Mouse (Mus musculus) Muller cell, postnatal 12 days (primary cell): ENCODE data around the gene Sgtb.

Experiments
- DNase-seq: peaks from one replicate; pipeline ENCODE4 v3.0.0-alpha.2; 2015; ENCODE audit errors: inconsistent ontology term

Sgtb gene

DNA sequence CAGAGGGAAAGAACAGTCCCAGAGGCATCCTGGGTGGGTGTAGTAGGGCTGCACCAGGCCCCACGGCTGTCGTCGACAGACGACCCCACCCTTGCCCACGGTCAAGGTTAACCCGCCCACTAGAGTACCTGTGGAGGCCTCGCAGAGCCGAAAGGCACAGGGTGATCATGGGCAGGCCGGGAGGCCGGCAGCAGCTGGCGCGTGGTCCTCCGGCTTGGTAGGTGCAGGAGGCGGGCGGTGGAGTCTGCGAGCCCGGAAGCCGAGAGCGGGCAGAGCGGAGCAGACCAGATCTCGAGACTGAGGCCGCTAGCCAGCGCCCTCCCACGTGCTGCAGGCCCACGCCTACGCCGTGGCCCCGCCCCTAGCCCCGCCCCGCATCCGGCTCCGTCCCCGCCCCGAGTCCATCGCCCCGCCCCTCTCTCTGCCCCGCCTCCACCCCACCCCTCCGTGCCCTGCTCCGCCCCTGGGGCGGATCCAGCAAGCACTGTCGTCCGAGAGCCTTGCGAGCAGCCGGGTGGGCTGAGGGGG, at the start of gene Sgtb, which contains the start of gene Nln:
Gene Sgtb, plus strand, starts transcription at position 454 of the 528 bp plus-strand sequence.
Gene Nln, minus strand, starts transcription at position 327 of the 528 bp plus-strand sequence.
- DNase-seq = peak; percentile 93

DNA sequence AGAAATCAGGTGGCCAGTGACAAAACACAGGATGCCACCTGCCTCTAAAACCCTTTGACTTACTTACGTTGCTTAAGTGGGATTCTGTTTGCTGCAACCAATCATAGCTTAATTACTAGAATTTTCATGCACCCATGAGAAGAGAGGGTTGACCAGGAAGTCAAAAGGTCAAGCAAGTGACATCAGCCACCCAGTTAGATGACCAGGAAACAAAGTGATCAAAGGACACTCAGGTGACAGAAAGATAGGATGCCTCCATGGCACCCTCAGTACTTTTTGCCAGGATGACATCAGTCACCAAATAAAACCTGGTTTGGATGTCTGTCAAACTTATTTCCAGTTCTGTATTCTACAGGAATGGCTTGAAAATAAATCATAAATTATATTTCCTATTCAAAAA, 49.3 kb upstream of the Sgtb start:
- DNase-seq = no peak

DNA sequence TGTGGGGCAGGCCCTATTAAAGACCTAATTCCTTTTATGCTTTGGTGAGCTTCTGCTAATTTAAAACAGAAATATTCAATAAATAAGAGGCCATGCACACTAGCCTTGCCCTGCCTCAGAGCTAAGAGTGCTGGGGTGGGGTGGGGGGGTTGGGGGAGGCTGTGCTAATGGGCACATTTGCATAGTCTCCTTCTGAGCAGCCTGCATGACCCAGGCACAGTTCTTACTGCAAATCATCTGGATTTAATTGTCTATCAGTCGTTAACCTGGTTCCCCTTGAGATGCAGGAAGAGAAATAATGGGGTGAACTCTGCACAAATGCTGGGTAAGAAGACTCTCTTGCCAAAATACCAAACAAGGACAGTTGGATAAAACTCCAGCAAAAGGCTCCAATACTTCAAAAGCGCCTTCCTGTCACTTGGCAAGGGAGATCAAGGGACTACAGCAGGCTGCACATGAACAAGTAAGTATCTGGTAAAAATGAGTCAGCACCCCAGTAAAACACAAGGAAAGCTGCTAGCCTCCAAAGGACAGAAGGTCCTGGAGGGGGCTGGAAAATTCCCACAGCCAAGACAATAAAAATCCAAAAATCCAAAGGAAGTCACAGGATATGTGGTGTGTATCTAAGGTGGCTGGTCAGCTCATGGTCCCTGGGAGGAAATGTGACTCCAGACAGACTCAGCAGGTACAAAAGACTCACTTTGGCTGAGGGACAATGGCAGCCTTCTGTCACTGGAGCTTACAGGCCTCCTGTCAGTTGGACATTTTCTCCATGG, 47.4 kb upstream of the Sgtb start:
- DNase-seq = peak; percentile 87

DNA sequence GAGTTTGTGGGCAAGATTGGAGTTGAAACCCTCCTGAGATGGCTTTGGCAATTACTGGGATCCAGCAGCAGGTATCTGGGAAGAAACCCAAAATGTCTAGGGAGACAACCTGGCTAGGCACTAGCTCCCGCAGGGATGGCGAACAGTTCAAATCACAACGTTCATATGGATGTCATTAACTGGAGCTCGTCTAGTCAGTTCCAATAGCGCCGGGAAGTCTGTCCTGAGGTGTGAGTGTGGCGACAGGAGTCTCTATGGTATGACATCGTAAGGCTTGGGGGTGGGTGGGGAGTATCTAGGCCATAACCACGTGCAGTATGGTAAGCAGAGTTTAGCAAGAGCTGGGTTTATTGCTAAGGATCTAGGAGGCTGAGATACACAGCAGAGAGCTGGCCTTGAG, 46.5 kb upstream of the Sgtb start:
- no peak for DNase-seq

DNA sequence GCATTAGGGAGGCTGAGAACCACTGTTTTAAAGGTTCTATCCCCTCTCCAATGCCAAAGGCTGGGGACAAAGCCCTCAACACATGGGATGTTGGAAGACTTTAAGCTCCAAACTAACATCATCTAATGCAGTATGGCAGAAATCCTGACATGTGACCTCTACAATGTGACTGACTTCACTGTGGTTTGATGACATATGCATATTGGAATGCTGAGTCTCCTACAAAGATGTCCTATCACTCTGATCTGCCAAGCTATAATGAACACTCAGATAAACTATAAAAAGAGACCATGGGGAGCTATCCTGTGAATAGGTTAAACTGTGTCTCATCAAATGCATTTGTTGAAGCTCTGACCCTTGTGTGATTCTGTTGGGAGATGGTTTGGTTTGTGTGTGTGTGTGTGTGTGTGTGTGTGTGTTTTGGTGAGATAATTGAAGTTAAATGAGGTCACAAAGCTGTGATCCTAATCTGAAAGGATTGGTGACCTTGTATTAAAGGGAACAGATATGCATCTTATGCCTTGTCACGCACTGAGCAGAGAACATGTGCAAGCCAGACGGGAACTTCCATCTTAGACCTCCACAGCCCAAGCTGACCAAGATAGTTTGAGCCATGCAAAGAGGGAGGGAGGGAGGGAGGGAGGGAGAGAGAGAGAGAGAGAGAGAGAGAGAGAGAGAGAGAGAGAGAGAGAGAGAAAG, 43.7 kb upstream of the Sgtb start:
- DNase-seq = peak; percentile 91

DNA sequence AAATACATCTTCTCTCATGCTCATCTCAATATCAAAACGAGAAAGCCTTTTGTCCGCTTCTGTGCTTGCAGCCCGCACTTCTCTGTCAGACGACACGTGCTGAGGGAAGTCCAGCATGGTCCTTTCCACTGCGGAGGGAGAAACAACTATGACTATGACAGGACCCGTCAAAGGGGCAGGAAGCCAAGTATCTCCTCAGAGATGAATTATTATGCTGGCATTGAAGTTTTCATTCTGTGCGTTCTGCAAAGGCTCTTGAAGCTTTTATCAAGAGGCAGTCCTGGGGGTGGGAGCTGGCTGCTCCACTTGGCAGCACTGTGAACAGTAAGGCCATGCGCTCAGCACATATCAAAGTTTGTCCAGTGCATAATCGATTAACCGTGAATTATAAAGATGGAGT, 40.3 kb upstream of the Sgtb start:
- no peak for DNase-seq

DNA sequence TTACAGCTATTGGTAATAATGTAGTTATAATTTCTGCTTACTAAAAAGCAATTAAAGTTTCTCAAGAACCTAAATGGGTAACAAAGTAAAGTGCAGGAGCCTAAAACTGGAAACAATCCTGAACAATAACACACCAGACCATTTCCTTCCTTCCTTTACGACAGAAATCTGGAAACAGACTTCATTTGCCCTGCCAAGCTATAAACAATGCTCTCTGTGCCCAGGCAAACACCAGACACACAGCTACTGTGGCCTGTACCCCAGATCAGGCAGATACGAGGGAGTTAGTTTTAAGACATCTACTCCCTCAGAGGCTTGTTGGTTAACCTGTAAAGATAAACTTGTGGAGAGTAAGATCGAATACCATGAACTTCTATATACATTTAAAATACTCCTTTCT, 38.8 kb upstream of the Sgtb start:
- DNase-seq = no peak

DNA sequence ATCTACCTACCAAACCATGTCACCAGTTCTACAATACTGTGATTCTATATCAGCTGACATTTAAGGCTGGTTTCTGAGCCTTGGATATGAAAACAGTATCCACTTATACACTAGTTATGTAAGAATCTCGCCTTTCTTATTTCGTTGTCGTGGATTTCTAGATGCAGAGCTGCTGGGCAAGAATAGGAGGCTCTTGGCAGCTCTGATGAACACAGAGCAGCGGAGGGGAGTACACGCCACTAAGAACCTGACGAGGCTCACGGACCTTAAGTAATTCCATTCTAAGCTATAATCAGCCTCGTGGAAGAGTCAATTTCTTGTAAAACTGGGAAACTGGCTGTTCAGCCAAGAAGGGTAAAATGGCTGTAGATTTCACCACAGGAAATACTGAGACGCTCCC, 37.2 kb upstream of the Sgtb start:
- DNase-seq = no peak

DNA sequence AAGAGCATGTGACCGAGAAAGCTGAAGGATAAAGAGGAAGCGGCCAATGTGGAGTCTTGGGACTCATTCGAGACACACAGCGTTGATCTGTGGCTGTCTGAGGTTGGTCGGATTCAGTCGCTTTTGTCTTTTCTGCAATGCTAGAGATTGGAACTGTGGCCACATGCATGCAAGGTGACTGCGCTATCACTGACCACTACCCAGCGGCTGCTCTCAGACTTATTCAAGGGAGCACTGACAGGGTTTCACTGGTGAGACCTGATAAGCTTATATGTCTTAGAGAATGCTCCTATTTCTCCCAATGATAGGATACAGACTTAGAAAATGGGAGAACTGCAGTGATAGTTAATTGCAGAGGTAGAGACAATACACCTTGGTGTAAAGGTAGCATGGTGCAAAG, 35.3 kb upstream of the Sgtb start:
- no peak for DNase-seq

DNA sequence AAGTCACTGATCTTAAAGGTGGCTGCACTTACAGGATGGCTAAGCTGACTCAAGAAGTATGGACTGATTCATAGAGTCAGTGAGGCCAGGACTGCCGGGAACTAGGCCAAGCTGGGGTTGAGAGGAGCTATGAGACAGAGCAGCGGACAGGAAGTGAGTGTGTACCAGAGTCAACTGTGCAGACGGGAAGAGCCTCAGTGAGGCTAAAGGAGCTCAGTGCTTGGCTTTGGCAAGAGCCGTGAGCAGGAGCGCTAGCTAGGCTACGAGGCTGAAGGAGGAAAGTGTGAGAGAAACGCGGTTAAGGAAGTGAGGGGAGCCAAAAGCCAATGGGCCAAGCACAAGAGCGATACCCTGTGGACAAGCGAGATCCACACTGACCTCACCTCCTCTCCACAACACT, 34.8 kb upstream of the Sgtb start:
- peak; percentile 26 for DNase-seq

DNA sequence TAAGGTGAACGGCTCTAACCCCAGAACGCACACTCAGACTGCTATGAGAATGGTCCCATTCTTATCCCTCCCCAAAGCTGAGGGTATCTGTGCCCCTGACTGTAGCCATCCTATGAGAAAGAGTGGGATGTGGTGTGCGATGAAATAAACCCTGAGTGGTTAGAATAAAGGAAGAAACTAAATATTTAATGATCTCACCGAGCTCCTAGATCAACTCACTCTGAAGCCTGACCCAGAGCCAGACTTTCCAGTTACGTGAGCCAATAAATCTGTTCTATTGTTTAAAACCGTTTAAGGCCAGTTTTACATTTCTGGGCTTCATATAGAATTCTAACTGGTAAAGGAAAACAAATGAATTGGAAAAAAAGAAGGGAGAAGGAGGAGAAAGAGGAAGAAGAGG, 32.5 kb upstream of the Sgtb start:
- no peak for DNase-seq

DNA sequence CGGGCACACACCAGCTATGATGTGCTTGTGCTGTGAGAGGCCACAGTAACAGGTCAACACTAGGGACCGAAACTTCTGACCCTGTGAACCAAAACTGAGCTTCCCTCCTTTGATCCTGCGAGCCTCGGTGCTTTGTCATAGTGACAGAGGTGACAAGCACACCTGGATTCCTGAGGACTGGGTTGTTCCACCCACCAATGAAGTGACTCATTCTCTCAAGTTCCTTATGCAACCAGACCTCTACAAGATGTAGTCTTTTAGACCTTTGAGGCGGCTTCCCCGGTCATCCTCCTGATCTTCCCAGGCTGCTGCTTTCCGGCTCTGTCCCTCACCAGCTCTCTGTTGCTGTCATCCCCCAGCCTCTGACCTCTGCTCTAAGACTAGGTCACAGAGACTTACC, 27.0 kb upstream of the Sgtb start:
- no peak for DNase-seq

DNA sequence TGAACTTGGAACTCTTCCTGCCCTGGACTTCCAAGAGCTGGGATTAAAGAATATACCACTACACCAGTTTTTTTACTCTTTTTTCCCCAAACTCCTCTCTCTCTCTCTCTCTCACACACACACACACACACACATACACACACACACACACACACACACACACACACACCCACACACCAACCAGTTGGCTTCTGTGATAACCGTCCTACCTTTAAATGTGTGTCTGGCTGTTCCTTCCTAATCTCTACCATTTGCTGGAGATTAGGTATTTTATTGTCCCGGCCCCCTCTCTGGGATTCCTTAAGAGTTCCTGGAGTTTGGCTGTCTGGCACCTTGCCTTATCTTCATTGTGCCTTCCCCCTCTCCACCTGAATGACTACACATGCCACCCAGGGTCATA, 24.9 kb upstream of the Sgtb start:
- DNase-seq = no peak

DNA sequence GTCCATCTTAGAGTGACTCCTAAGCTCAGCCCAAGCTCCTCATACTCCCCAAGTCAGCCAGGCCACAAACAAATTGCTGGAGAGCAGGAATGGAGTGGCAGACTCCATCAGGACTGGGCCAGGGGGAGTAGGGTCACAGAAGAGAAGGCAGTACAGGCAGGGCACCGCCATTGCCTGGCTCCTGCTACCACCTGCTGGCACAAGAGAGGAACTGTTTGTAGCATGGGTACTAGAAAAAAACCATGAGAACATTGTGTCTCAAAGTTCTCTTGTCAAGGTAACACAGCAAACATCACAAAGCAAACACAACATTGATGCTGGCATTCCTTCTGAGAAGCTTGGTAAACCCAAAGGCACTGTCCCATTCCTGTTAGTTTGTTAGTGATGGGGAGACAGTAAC, 20.2 kb upstream of the Sgtb start:
- peak; percentile 54 for DNase-seq

DNA sequence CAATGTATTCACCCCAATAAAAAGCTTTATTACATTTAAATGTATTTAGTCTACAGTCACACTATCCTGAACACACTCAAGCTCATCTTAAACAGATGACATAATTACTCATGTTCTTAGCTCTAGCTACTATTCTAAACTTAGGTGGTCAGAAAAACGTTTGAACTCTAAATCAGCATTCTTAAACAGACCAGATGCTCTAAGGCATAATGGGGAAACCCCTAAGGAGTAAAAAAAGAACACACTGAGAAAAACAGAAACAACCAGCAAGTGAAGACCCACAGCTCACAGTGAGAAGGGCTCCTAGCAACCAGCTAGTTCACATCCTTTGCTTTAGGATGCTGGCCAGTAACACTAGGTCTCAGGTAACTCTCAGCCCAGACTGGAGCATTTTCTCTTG, 17.8 kb upstream of the Sgtb start:
- no peak for DNase-seq

DNA sequence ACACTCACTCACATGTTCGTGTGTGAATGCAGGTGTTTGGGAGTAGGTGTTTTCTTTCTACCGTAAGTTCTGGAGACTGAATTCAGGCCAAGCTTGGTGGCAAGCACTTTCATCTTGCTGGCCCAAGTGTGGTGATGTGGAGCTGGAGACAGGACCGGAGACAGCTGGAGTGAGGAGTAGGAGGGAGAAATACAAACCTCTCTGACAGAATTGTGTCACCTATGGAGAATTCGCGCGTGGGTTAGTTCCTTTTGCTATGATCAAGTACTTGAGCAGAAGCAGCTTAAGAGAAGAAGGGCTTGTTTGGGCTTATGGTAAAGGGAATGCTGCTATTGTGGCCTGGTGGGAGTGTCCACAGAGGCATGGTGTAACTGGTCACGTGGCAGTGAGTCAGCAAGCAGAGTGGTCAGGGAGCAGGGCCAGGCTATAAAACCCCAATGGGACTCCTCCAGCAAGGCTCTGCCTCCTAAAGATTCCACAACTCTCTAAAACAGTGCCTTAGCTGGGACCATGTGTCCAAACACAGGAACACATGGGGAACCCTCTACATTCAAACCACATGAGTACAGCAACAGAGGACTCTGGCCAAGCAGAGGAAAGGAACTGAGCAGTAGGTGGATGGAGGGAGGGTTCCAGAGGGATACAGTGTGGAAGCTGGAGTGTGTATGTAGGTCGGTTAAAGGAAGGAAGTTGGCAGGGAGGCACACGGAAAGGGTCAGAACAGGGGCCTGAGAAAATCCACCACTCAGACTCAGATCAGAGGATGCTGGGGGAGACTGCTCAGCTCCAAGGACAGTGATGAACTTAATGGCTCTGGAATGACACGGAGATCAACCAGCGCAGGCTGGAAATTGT, 14.8 kb upstream of the Sgtb start:
- no peak for DNase-seq

DNA sequence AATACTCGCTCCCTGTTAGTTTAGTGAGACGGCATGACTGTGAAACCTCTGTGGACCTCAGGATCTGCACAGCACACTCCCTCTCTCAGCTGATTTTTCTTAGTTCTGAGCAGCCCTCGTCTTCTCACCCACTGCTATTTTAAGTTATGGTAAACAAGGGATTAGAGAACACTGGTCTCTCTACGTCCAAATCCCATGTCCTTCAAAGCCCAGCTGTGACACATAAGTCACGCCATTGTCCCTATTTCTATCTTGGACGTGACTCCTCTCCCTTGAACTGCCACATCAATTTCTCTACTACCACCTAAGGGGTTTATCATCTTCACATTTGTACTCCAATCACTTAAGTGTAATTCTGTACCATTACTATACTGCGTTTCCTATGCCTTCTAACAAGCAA, 13.6 kb upstream of the Sgtb start:
- no peak for DNase-seq

DNA sequence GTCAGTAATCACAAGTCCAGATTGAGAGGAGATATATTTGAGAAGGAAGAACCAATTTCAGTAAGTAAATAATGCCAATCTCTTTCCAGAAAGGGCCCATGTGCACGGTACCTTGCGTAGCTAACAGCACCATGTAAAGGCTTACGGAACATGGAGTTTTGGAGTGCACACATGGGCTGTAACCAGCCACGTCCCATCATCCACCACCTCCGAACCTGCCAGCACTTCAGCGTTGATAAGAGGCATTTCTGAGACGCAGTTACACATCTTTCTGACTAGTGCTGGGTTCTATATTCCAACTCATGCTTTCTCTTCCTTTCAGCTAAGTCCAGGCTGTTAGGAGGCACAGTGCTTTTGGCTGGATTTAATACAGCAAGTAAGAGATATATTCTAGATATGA, 12.4 kb upstream of the Sgtb start:
- DNase-seq = no peak

DNA sequence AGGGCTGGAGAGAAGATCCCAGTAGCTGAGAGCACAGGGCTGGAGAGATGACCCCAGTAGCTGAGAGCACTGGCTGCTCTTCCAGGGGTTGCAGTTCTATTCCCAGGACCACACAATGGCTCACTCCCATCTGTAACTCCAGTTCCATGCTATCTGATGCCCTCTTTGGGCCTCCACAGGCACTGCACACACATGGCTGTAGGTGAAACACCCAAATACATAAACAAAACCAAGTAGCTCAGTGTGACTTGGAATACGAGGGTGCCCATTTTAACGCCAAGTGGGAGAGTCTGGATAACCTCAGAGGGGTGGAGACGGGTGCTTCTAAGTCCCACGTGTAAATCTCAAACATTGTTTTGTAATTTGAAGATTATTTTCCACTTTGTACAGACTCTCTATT, 9.1 kb upstream of the Sgtb start:
- no peak for DNase-seq

DNA sequence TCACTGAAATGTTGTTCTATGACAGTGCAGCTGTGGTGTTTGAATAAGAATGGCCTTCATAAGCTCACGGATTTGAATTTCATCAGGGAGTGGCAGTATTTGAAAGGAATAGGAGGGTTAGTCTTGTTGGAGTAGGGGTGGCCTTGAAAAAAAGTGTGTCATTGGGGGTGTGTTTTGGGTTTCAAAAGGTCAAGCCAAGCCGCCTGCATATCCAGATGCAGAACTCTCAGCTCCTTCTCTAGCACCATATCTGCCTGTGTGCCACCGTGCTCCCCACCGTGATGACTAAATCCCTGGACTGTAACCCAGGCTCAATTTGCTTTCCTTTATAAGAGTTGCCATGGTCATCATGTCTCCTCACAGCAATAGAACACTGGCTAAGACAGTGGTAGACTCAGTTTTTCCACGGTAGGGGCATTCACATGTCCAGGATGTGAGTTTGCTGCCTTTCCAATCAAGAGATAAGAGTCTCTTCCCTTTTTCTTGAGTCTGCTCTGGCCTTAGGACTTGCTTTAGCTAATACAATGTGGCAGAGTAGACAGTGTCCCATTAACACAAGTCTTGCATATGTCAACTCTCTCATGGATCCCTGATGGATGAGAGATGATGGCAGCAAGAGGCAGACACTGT, 7.8 kb upstream of the Sgtb start:
- DNase-seq = no peak

DNA sequence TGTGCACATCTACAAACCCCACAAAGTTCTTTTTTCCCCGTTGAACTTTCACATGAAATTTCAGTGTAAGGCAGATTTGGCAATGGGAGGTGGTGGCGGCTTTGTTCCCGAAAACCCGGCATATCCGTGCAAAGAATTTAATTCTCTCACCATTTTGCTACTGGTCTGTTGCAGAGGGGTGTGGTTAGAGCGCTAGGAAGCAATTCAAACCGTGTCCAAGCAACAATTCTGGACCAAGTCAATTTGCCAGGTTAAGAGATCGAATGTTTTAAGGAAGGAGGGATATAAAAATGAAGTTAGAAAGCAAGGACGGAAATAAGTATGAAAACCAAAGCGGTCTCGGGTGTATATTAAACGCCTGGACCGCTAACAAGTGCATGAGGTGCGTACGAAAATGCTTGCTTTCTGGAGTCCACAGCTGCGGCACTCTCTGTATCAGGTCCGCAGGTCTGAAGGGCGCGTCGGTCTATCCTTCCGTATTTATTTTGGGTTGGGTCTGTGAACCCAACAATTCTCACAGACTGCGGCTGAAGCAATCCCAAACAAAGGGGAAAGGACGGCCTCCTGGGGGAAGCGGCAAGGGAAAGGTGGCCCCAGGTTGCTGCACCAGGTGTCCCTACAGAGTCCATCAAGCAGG, 772 bp upstream of the Sgtb start:
- peak; percentile 31 for DNase-seq
